Mouse (Mus musculus) E14TG2a.4 (cell line): ENCODE measurements around the gene Gpr107.

Experiments used
- CTCF ChIP-seq: conservative IDR thresholded peaks from 2 replicates; pipeline ENCODE4 v1.5.1; 2014; ENCODE audit warnings: low read length
- NANOG ChIP-seq: IDR thresholded peaks from 2 replicates; pipeline ENCODE4 v1.6.1; 2014; ENCODE audit warnings: borderline replicate concordance, low read length, mixed read lengths
- POU5F1 ChIP-seq: IDR thresholded peaks from 2 replicates; pipeline ENCODE4 v1.6.1; 2014; ENCODE audit warnings: low read length, borderline replicate concordance

DNA sequence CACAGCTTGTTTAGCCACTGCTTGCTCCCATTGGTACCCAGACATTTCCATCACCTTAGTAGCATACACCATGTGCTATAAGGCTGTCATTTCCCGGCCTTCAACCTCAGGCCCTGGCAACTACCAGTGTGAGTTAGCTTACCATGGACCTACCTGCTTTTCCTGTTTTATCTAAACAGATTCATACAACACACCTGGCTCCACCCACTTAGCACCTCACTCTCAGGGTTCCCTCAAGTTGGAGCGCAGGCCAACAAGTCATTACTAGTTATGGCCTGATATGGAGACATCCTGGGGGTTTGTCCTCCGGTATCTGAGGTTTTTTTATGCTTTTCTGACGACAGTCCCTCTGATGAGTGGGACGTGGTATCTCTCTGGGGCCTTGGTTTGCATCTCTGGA, 28.6 kb upstream of the Gpr107 start:
- no peak for TF ChIP-seq CTCF
- TF ChIP-seq POU5F1, result no peak
- TF ChIP-seq NANOG, result no peak
